Mouse (Mus musculus): ENCODE results near the gene Csf3r.

The Csf3r gene

GRCm38 (mm10) chr4:126024303-126024900, at the start of gene Csf3r:
TSS of gene Csf3r (plus strand) at chr4:126024550.
- CTCF ChIA-PET: interaction anchor here in 1 of 4 experiments (0.5 kb wide), 1 partner anchor 24 kb away, joined by 4 read pairs; no protein-coding TSS in a partner anchor
- POLR2A ChIA-PET: interaction anchor here in 3 of 4 experiments (0.6 to 2.6 kb wide), 10 partner anchors 10 to 64 kb away, joined by 3 to 10 read pairs (median 4); partner anchors contain the start of gene Mrps15 (in 1 of the 3)

- ChIA-PET POLR2A (interaction anchor here (0.7 to 1.0 kb wide), 13 partner anchors 12 to 1043 kb away, joined by 3 to 5 read pairs (median 3); partner anchors contain the start of genes Mrps15 (in 1 of the 4) and Sfpq (in 1 of the 4)), CTCF (interaction anchor here (0.6 to 4.4 kb wide), 12 partner anchors 12 to 892 kb away, joined by 3 to 15 read pairs (median 3); no protein-coding TSS in a partner anchor)
Observed at GRCm38 (mm10) chr4:125977768-125978167, 46.6 kb upstream of the Csf3r start.

GRCm38 (mm10) chr4:125983279-125983678, 41.1 kb upstream of the Csf3r start:
- POLR2A ChIA-PET: interaction anchor here in 2 of 4 experiments (0.6 to 2.4 kb wide), 6 partner anchors 9 to 115 kb away, joined by 3 to 6 read pairs (median 5); no protein-coding TSS in a partner anchor
- CTCF ChIA-PET: interaction anchor here in 2 of 4 experiments (0.6 to 1.7 kb wide), 3 partner anchors 20 to 70 kb away, joined by 3 to 5 read pairs (median 4); no protein-coding TSS in a partner anchor

- POLR2A ChIA-PET: interaction anchor here in 3 of 4 experiments (0.5 to 0.9 kb wide), 3 partner anchors 107 to 768 kb away, joined by 3 to 4 read pairs (median 3); no protein-coding TSS in a partner anchor
- CTCF ChIA-PET: interaction anchor here in 3 of 4 experiments (0.7 to 1.6 kb wide), 3 partner anchors 23 to 40 kb away, joined by 3 read pairs; no protein-coding TSS in a partner anchor
Observed at GRCm38 (mm10) chr4:125985703-125986102, 38.6 kb upstream of the Csf3r start.

GRCm38 (mm10) chr4:125987071-125987470, 37.3 kb upstream of the Csf3r start:
- ChIA-PET CTCF (interaction anchor here in 1 of 4 experiments (0.7 kb wide), 1 partner anchor 821 kb away, joined by 3 read pairs; no protein-coding TSS in a partner anchor), POLR2A (no interaction called here)

GRCm38 (mm10) chr4:125989061-125989460, 35.3 kb upstream of the Csf3r start:
- CTCF ChIA-PET: interaction anchor here in 3 of 4 experiments (1.1 to 2.8 kb wide), 13 partner anchors 9 to 829 kb away, joined by 3 to 21 read pairs (median 5); no protein-coding TSS in a partner anchor
- POLR2A ChIA-PET: interaction anchor here in 3 of 4 experiments (0.6 to 2.5 kb wide), 10 partner anchors 11 to 383 kb away, joined by 3 to 15 read pairs (median 4); no protein-coding TSS in a partner anchor

- POLR2A ChIA-PET: interaction anchor here (0.5 to 2.5 kb wide), 22 partner anchors 10 to 1048 kb away, joined by 3 to 15 read pairs (median 4); partner anchors contain the start of gene Mrps15 (in 1 of the 4)
- CTCF ChIA-PET: interaction anchor here (0.5 to 2.8 kb wide), 83 partner anchors 8 to 1627 kb away, joined by 3 to 25 read pairs (median 4); partner anchors contain the start of gene Ago1 (in 1 of the 4)
Observed at GRCm38 (mm10) chr4:125990143-125990542, 34.2 kb upstream of the Csf3r start.

GRCm38 (mm10) chr4:125992206-125992605, 32.1 kb upstream of the Csf3r start:
- POLR2A ChIA-PET: interaction anchor here (0.6 to 1.8 kb wide), 27 partner anchors 9 to 867 kb away, joined by 3 to 15 read pairs (median 3); partner anchors contain the start of genes Mrps15 (in 2 of the 4), Stk40 (in 2 of the 4), Csf3r (in 1 of the 4) and Oscp1 (in 1 of the 4)
- CTCF ChIA-PET: interaction anchor here in 3 of 4 experiments (0.7 to 2.2 kb wide), 11 partner anchors 9 to 1867 kb away, joined by 3 to 7 read pairs (median 3); no protein-coding TSS in a partner anchor

- ChIA-PET CTCF (interaction anchor here in 2 of 4 experiments (0.6 to 2.2 kb wide), 4 partner anchors 30 to 78 kb away, joined by 3 to 7 read pairs (median 4); no protein-coding TSS in a partner anchor), POLR2A (interaction anchor here in 3 of 4 experiments (0.5 to 1.8 kb wide), 11 partner anchors 8 to 868 kb away, joined by 3 to 15 read pairs (median 4); no protein-coding TSS in a partner anchor)
Observed at GRCm38 (mm10) chr4:125992906-125993305, 31.4 kb upstream of the Csf3r start.

GRCm38 (mm10) chr4:125996576-125996975, 27.8 kb upstream of the Csf3r start:
- POLR2A ChIA-PET: interaction anchor here in 1 of 4 experiments (1.0 to 1.3 kb wide), 3 partner anchors 8 to 12 kb away, joined by 3 to 4 read pairs (median 3); no protein-coding TSS in a partner anchor
- CTCF ChIA-PET: interaction anchor here in 1 of 4 experiments (0.6 kb wide), 1 partner anchor 881 kb away, joined by 3 read pairs; no protein-coding TSS in a partner anchor

- POLR2A ChIA-PET: interaction anchor here in 2 of 4 experiments (0.6 to 0.8 kb wide), 5 partner anchors 337 to 946 kb away, joined by 3 to 22 read pairs (median 3); no protein-coding TSS in a partner anchor
Observed at GRCm38 (mm10) chr4:125997826-125998225, 26.5 kb upstream of the Csf3r start.

GRCm38 (mm10) chr4:126001311-126002199, 22.8 kb upstream of the Csf3r start:
- CTCF ChIA-PET: interaction anchor here in 3 of 4 experiments (0.5 to 1.7 kb wide), 16 partner anchors 9 to 892 kb away, joined by 3 to 13 read pairs (median 4); partner anchors contain the start of gene Mrps15 (in 3 of the 3)

More at GRCm38 (mm10) chr4:125997826-125998225, 26.5 kb upstream of the Csf3r start:
- CTCF ChIA-PET: interaction anchor here in 2 of 4 experiments (0.6 to 0.7 kb wide), 3 partner anchors 68 to 931 kb away, joined by 3 to 6 read pairs (median 4); partner anchors contain the start of gene Snip1 (in 1 of the 2)

GRCm38 (mm10) chr4:126017676-126018332, 6.5 kb upstream of the Csf3r start:
- ChIA-PET CTCF (interaction anchor here in 3 of 4 experiments (0.6 to 1.1 kb wide), 5 partner anchors 14 to 801 kb away, joined by 3 to 4 read pairs (median 3); partner anchors contain the start of gene Mrps15 (in 1 of the 3)), POLR2A (no interaction called here)

More at GRCm38 (mm10) chr4:126001311-126002199, 22.8 kb upstream of the Csf3r start:
- POLR2A ChIA-PET: interaction anchor here (0.6 to 2.8 kb wide), 13 partner anchors 10 to 908 kb away, joined by 3 to 15 read pairs (median 4); partner anchors contain the start of genes Csf3r (in 1 of the 4) and Mrps15 (in 1 of the 4)

- ChIA-PET CTCF (no interaction called here), POLR2A (no interaction called here)
Observed at GRCm38 (mm10) chr4:126018966-126019538, 5.3 kb upstream of the Csf3r start.

- ChIA-PET POLR2A (interaction anchor here in 2 of 4 experiments (0.8 to 2.6 kb wide), 5 partner anchors 11 to 25 kb away, joined by 3 to 10 read pairs (median 6); partner anchors contain the start of gene Mrps15 (in 1 of the 2)), CTCF (interaction anchor here in 2 of 4 experiments (0.6 to 1.1 kb wide), 2 partner anchors 40 to 110 kb away, joined by 3 read pairs; no protein-coding TSS in a partner anchor)
Observed at GRCm38 (mm10) chr4:126025801-126026200, 1.5 kb downstream of the Csf3r start.

- ChIA-PET POLR2A (interaction anchor here in 1 of 4 experiments (0.7 to 1.1 kb wide), 2 partner anchors 24 to 45 kb away, joined by 3 read pairs; no protein-coding TSS in a partner anchor), CTCF (interaction anchor here in 1 of 4 experiments (0.7 kb wide), 1 partner anchor 65 kb away, joined by 3 read pairs; no protein-coding TSS in a partner anchor)
Observed at GRCm38 (mm10) chr4:126027980-126028379, 3.6 kb downstream of the Csf3r start.

Data from embryonic stem cell, embryonic (primary cell).